Comparison of ENCODE assay signal across 22 mouse cellular contexts in genomic region chr3:116094886-116095285, GRCm38 (mm10). TPM values are rescaled to one million over a fixed set of nuclear protein-coding genes. Genes with fewer than 3 reads are reported as not detected.
DNase-seq lines count a peak whose midpoint lies in the region; ATAC-seq and TF ChIP-seq lines count a peak whose summit lies in the region.
"Had no signal": no experiment of that assay in that cellular context is flagged by ENCODE, and none has a peak within 500 bp of the region (broad histone marks: within the 10 kb centered on the region; RNA-seq: fewer than 3 reads in every experiment).

No protein-coding gene starts in this region.

- no peak overlapping the region for H3K9ac ChIP-seq in lung, embryonic 14.5 days
- no peak overlapping the region for H3K9ac ChIP-seq in lung, postnatal 0 days (replicated peaks; ENCODE audit: low read depth)
- H3K9ac ChIP-seq: embryonic facial prominence, embryonic 12.5 days; forebrain, embryonic 13.5 days; forebrain, embryonic 15.5 days had no signal

- TF ChIP-seq POLR2A in kidney, adult 2 months (IDR thresholded peaks at IDR 0.05; ENCODE audit: low read depth, low read length): no peak

- H3K4me1 ChIP-seq in kidney, adult 2 months (ENCODE audit: control insufficient read depth, insufficient read depth, low read length): 0 out of 2 replicates have a peak, but pooled peaks cover 2% of the 10 kb centered on the region
- H3K4me1 ChIP-seq in lung, embryonic 14.5 days (ENCODE audit: insufficient read depth): peaks cover 8% of the 10 kb centered on the region
- H3K4me1 ChIP-seq in lung, postnatal 0 days (ENCODE audit: insufficient read depth, low read depth, low read length): no peaks in the 10 kb centered on the region
- H3K4me1 ChIP-seq: embryonic facial prominence, embryonic 10.5 days; embryonic facial prominence, embryonic 12.5 days; forebrain, embryonic 13.5 days; forebrain, embryonic 15.5 days had no signal

- H3K9me3 ChIP-seq in lung, embryonic 14.5 days (ENCODE audit: low read depth, low read length): peaks cover 3% of the 10 kb centered on the region; the same call in 1 of the 2 replicates
- no peaks in the 10 kb centered on the region for H3K9me3 ChIP-seq in lung, postnatal 0 days (ENCODE audit: low read length)
- H3K9me3 ChIP-seq: embryonic facial prominence, embryonic 12.5 days; forebrain, embryonic 15.5 days had no signal

- H3K4me2 ChIP-seq in lung, embryonic 14.5 days: no peak overlapping the region
- H3K4me2 ChIP-seq in lung, postnatal 0 days (replicated peaks; ENCODE audit: low read depth, low read length): no peak overlapping the region
- H3K4me2 ChIP-seq: embryonic facial prominence, embryonic 12.5 days; forebrain, embryonic 13.5 days; forebrain, embryonic 15.5 days had no signal

- 0 out of 2 replicates have a peak, but pooled peaks cover 2% of the 10 kb centered on the region for H3K27me3 ChIP-seq in kidney, adult 2 months (replicated peaks; ENCODE audit: control insufficient read depth, insufficient read depth, low read length)
- H3K27me3 ChIP-seq in lung, embryonic 14.5 days (ENCODE audit: insufficient read depth, low read length): no peaks in the 10 kb centered on the region
- no peaks in the 10 kb centered on the region for H3K27me3 ChIP-seq in lung, postnatal 0 days (replicated peaks; ENCODE audit: insufficient read depth, low read length)
- H3K27me3 ChIP-seq: embryonic facial prominence, embryonic 12.5 days; forebrain, embryonic 13.5 days; forebrain, embryonic 15.5 days; Patski had no signal

- no peak for TF ChIP-seq EP300 in lung, postnatal 0 days (IDR thresholded peaks at IDR 0.05)

- no peak overlapping the region for H3K4me3 ChIP-seq in kidney, adult 2 months (ENCODE audit: insufficient read depth, low read depth, low read length)
- H3K4me3 ChIP-seq in lung, embryonic 14.5 days (ENCODE audit: low read depth, low read length): no peak overlapping the region
- H3K4me3 ChIP-seq in lung, postnatal 0 days (ENCODE audit: low read depth, low read length): no peak overlapping the region
- H3K4me3 ChIP-seq: embryonic facial prominence, embryonic 10.5 days; embryonic facial prominence, embryonic 12.5 days; forebrain, embryonic 13.5 days; forebrain, embryonic 15.5 days had no signal

- no peak overlapping the region for H3K27ac ChIP-seq in kidney, adult 2 months (ENCODE audit: insufficient read depth, low read depth, low read length)
- H3K27ac ChIP-seq in lung, embryonic 14.5 days (ENCODE audit: low read depth): no peak overlapping the region
- H3K27ac ChIP-seq in lung, postnatal 0 days (ENCODE audit: low read length): no peak overlapping the region
- H3K27ac ChIP-seq: embryonic facial prominence, embryonic 10.5 days; embryonic facial prominence, embryonic 12.5 days; forebrain, embryonic 13.5 days; forebrain, embryonic 15.5 days had no signal

- ATAC-seq in lung, embryonic 14.5 days (ENCODE audit: insufficient read depth): no peak
- ATAC-seq in lung, postnatal 0 days: no peak
- ATAC-seq: activated CD4-positive, CD25-positive, alpha-beta regulatory T cell, adult 4 months; forebrain, embryonic 13.5 days; forebrain, embryonic 15.5 days; Patski had no signal

- no peak for TF ChIP-seq CTCF in kidney, adult 2 months (conservative IDR thresholded peaks at IDR 0.05; ENCODE audit: insufficient read depth, insufficient read length, low read depth, low read length)
- no peak for TF ChIP-seq CTCF in lung, embryonic 14.5 days (IDR thresholded peaks at IDR 0.05; ENCODE audit: low read depth)
- no peak for TF ChIP-seq CTCF in lung, postnatal 0 days (IDR thresholded peaks at IDR 0.05)

- DNase-seq in kidney, adult 2 months: peak; percentile 51
- no peak for DNase-seq in kidney, adult 9 months
- DNase-seq in kidney, postnatal 25 days: peak; percentile 41 to 51
- no peak for DNase-seq in kidney, postnatal 10 days
- peak; percentile 47 for DNase-seq in lung, embryonic 14.5 days
- no peak for DNase-seq in lung, postnatal 0 days (ENCODE audit: low spot score)
- no peak for DNase-seq in gastrocnemius, adult 8-10 months (ENCODE audit: low spot score in 2 of 2)
- DNase-seq: adrenal gland, adult 8-10 months; adrenal gland, postnatal 14 days; adrenal gland, postnatal 36 days; cerebellum, adult 11-12 months; cerebellum, adult 2 months; cerebellum, adult 9-10 months; cerebellum, postnatal 10 days; cerebellum, postnatal 25 days had no signal

- H3K36me3 ChIP-seq in kidney, adult 2 months (ENCODE audit: control insufficient read depth, insufficient read depth, low read length): no peaks in the 10 kb centered on the region
- H3K36me3 ChIP-seq in lung, embryonic 14.5 days (ENCODE audit: insufficient read depth): no peaks in the 10 kb centered on the region
- H3K36me3 ChIP-seq in lung, postnatal 0 days (ENCODE audit: insufficient read depth, low read length): no peaks in the 10 kb centered on the region
- H3K36me3 ChIP-seq: embryonic facial prominence, embryonic 10.5 days; embryonic facial prominence, embryonic 12.5 days; forebrain, embryonic 15.5 days had no signal

- 69% methylated on average over 1 of the region's 1 CpGs for WGBS in kidney, adult 2 months
- WGBS in lung, embryonic 14.5 days: 70% methylated on average over 1 of the region's 1 CpGs
- 51% methylated on average over 1 of the region's 1 CpGs for WGBS in lung, postnatal 0 days

RNA-seq across cellular contexts. Expression of gene Vcam1, which starts 34.6 kb away (rescaled TPM):
- 4.2 and 7.5 TPM in 2 replicates for polyA plus RNA-seq in kidney, adult 2 months (2012; rRNA removed)
- 78.6 and 93.8 TPM in 2 replicates for polyA plus RNA-seq in lung, embryonic 14.5 days (2014; fragmentation: Nextera tagmentation; extraction: Ambion mirVana)
- polyA plus RNA-seq in lung, postnatal 0 days (2015; fragmentation: Nextera tagmentation; extraction: Ambion mirVana): 54.1 and 55.0 TPM in 2 replicates
- 1 to 10 TPM; 1.4 to 2.3 (median 2.0) TPM for total RNA-seq in gastrocnemius, adult 8-10 months (2022)
- total RNA-seq: MEL had no signal

Comparison
In these comparisons a context has a peak if more than half of its experiments do, and no peak if none do; other contexts are left out.
1. DNase-seq: peak in kidney, adult 2 months (single experiment), kidney, postnatal 25 days (2 of 2) and lung, embryonic 14.5 days (single experiment); none in kidney, adult 9 months (single experiment), kidney, postnatal 10 days (single experiment), lung, postnatal 0 days (single experiment) and gastrocnemius, adult 8-10 months (0 of 2).